Comparison of ENCODE assay signal across 22 mouse cellular contexts in the genomic region with DNA sequence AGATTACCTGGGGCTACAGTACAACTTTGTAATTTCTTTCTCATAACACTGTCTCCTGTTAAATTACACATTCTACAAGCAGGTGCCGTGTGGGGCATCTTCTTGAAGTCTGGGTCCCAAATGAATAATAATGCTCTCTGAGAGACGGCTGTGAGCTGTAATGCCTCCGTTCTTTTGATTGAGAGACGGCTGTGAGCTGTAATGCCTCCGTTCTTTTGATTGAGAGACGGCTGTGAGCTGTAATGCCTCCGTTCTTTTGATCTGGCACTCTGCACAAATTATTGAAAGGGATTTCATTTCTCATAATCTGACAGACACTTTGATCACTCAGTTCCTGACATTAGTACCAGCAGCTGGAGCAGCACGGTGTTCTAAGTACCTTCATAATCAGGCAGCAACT.
DNase-seq lines count a peak whose midpoint lies in the region; ATAC-seq and TF ChIP-seq lines count a peak whose summit lies in the region.
"Had no signal": no experiment of that assay in that cellular context is flagged by ENCODE, and none has a peak within 500 bp of the region (broad histone marks: within the 10 kb centered on the region; RNA-seq: fewer than 3 reads in every experiment).

No protein-coding gene starts in this region.

- TF ChIP-seq CTCF in forebrain, postnatal 0 days (IDR thresholded peaks at IDR 0.05; ENCODE audit: low read depth): no peak

- no peaks in the 10 kb centered on the region for H3K4me1 ChIP-seq in forebrain, postnatal 0 days (ENCODE audit: insufficient read depth)
- peaks cover 5% of the 10 kb centered on the region for H3K4me1 ChIP-seq in forebrain, embryonic 16.5 days (replicated peaks; ENCODE audit: control insufficient read depth, insufficient read depth, low read length)
- H3K4me1 ChIP-seq in midbrain, embryonic 14.5 days (ENCODE audit: control insufficient read depth, insufficient read depth, low read length): no peaks in the 10 kb centered on the region
- H3K4me1 ChIP-seq in midbrain, embryonic 11.5 days (ENCODE audit: control insufficient read depth, insufficient read depth, low read length): no peaks in the 10 kb centered on the region
- no peaks in the 10 kb centered on the region; the same call in 1 of the 2 replicates for H3K4me1 ChIP-seq in midbrain, embryonic 16.5 days (ENCODE audit: control insufficient read depth, insufficient read depth, low read length)
- H3K4me1 ChIP-seq: embryonic facial prominence, embryonic 10.5 days; hindbrain, embryonic 12.5 days had no signal

- no peak overlapping the region for H3K9ac ChIP-seq in forebrain, postnatal 0 days
- no peak overlapping the region for H3K9ac ChIP-seq in forebrain, embryonic 16.5 days (replicated peaks; ENCODE audit: low read depth, low read length)
- no peak overlapping the region for H3K9ac ChIP-seq in midbrain, embryonic 14.5 days (replicated peaks; ENCODE audit: low read length)
- no peak overlapping the region for H3K9ac ChIP-seq in midbrain, embryonic 11.5 days (ENCODE audit: low read length)
- H3K9ac ChIP-seq in midbrain, embryonic 16.5 days (ENCODE audit: low read depth, low read length): no peak overlapping the region
- H3K9ac ChIP-seq: embryonic facial prominence, embryonic 13.5 days; hindbrain, embryonic 12.5 days; hindbrain, embryonic 15.5 days had no signal

- no peaks in the 10 kb centered on the region for H3K9me3 ChIP-seq in forebrain, postnatal 0 days (ENCODE audit: low read length)
- no peaks in the 10 kb centered on the region for H3K9me3 ChIP-seq in forebrain, embryonic 16.5 days (ENCODE audit: control insufficient read depth, low read length)
- no peaks in the 10 kb centered on the region for H3K9me3 ChIP-seq in midbrain, embryonic 14.5 days (ENCODE audit: control insufficient read depth, low read length)
- H3K9me3 ChIP-seq in midbrain, embryonic 11.5 days (ENCODE audit: control insufficient read depth, low read length): no peaks in the 10 kb centered on the region
- H3K9me3 ChIP-seq in midbrain, embryonic 16.5 days (replicated peaks; ENCODE audit: control insufficient read depth, low read length, poor library complexity, severe bottlenecking): no peaks in the 10 kb centered on the region
- H3K9me3 ChIP-seq: embryonic facial prominence, embryonic 10.5 days; embryonic facial prominence, embryonic 13.5 days; hindbrain, embryonic 12.5 days; hindbrain, embryonic 15.5 days had no signal

- DNase-seq in forebrain, postnatal 0 days: no peak
- peak; percentile 32 for DNase-seq in midbrain, embryonic 14.5 days
- no peak for DNase-seq in midbrain, embryonic 11.5 days (ENCODE audit: low spot score, missing footprints)
- no peak for DNase-seq in layer of hippocampus, adult 9-10 months (ENCODE audit: low spot score)
- DNase-seq: adrenal gland, adult 2 months; adrenal gland, postnatal 14 days; cerebellum, adult 11-12 months; cerebellum, adult 8-10 months; cerebellum, postnatal 10 days; cerebellum, postnatal 36 days; embryo, embryonic 11 days; gastrocnemius, postnatal 25 days; heart, adult 2 months had no signal

- 9% methylated on average over 8 of the region's 8 CpGs for WGBS in forebrain, postnatal 0 days
- 7% methylated on average over 8 of the region's 8 CpGs for WGBS in forebrain, embryonic 16.5 days
- WGBS in midbrain, embryonic 14.5 days: 9% methylated on average over 8 of the region's 8 CpGs
- WGBS in midbrain, embryonic 11.5 days: 25% methylated on average over 8 of the region's 8 CpGs
- WGBS in midbrain, embryonic 16.5 days: 14% methylated on average over 8 of the region's 8 CpGs

- no peak overlapping the region for H3K27ac ChIP-seq in forebrain, postnatal 0 days (ENCODE audit: low read depth, low read length)
- H3K27ac ChIP-seq in forebrain, embryonic 16.5 days (ENCODE audit: low read length): no peak overlapping the region
- no peak overlapping the region for H3K27ac ChIP-seq in midbrain, embryonic 14.5 days (replicated peaks; ENCODE audit: low read depth, low read length)
- H3K27ac ChIP-seq in midbrain, embryonic 11.5 days (ENCODE audit: low read depth, low read length): no peak overlapping the region
- H3K27ac ChIP-seq in midbrain, embryonic 16.5 days (ENCODE audit: low read length): no peak overlapping the region
- H3K27ac ChIP-seq: embryonic facial prominence, embryonic 10.5 days; embryonic facial prominence, embryonic 13.5 days; heart, adult 2 months; hindbrain, embryonic 12.5 days; hindbrain, embryonic 15.5 days had no signal

- no peaks in the 10 kb centered on the region for H3K27me3 ChIP-seq in forebrain, postnatal 0 days (ENCODE audit: insufficient read depth, low read length)
- H3K27me3 ChIP-seq in forebrain, embryonic 16.5 days (replicated peaks; ENCODE audit: control insufficient read depth, insufficient read depth, low read length): no peaks in the 10 kb centered on the region
- no peaks in the 10 kb centered on the region for H3K27me3 ChIP-seq in midbrain, embryonic 14.5 days (ENCODE audit: control insufficient read depth, insufficient read depth, low read length)
- no peaks in the 10 kb centered on the region for H3K27me3 ChIP-seq in midbrain, embryonic 11.5 days (ENCODE audit: control insufficient read depth, insufficient read depth, low read length)
- H3K27me3 ChIP-seq in midbrain, embryonic 16.5 days (ENCODE audit: control insufficient read depth, insufficient read depth, low read depth, low read length): no peaks in the 10 kb centered on the region
- H3K27me3 ChIP-seq: embryonic facial prominence, embryonic 13.5 days; hindbrain, embryonic 12.5 days; hindbrain, embryonic 15.5 days had no signal

- no peak overlapping the region for H3K4me2 ChIP-seq in forebrain, postnatal 0 days (ENCODE audit: low read depth)
- no peak overlapping the region for H3K4me2 ChIP-seq in forebrain, embryonic 16.5 days (ENCODE audit: low read length)
- no peak overlapping the region for H3K4me2 ChIP-seq in midbrain, embryonic 14.5 days (ENCODE audit: low read length)
- H3K4me2 ChIP-seq in midbrain, embryonic 11.5 days: no peak overlapping the region
- H3K4me2 ChIP-seq in midbrain, embryonic 16.5 days (ENCODE audit: low read length): no peak overlapping the region
- H3K4me2 ChIP-seq: embryonic facial prominence, embryonic 13.5 days; heart, embryonic 11.5 days; hindbrain, embryonic 12.5 days; hindbrain, embryonic 15.5 days had no signal

- ATAC-seq in forebrain, postnatal 0 days: peak; percentile 60; the same call in 1 of the 2 replicates
- ATAC-seq in forebrain, embryonic 16.5 days: no peak
- 0 out of 2 replicates have a peak, but pooled peaks have one; percentile 48 for ATAC-seq in midbrain, embryonic 14.5 days (ENCODE audit: low FRiP score, low TSS enrichment)
- no peak for ATAC-seq in midbrain, embryonic 11.5 days (ENCODE audit: low FRiP score)
- peak; percentile 67 for ATAC-seq in midbrain, embryonic 16.5 days
- ATAC-seq: CD4-positive, CD25-positive, alpha-beta regulatory T cell, adult 4 months had no signal

- no peaks in the 10 kb centered on the region for H3K36me3 ChIP-seq in forebrain, postnatal 0 days (ENCODE audit: insufficient read depth)
- H3K36me3 ChIP-seq in forebrain, embryonic 16.5 days (ENCODE audit: control insufficient read depth, insufficient read depth): no peaks in the 10 kb centered on the region
- H3K36me3 ChIP-seq in midbrain, embryonic 14.5 days (ENCODE audit: control insufficient read depth, insufficient read depth, low read length): no peaks in the 10 kb centered on the region
- no peaks in the 10 kb centered on the region for H3K36me3 ChIP-seq in midbrain, embryonic 11.5 days (ENCODE audit: control insufficient read depth, insufficient read depth, low read length)
- H3K36me3 ChIP-seq in midbrain, embryonic 16.5 days (ENCODE audit: control insufficient read depth, insufficient read depth, low read length): no peaks in the 10 kb centered on the region
- H3K36me3 ChIP-seq: embryonic facial prominence, embryonic 10.5 days; embryonic facial prominence, embryonic 13.5 days; hindbrain, embryonic 12.5 days; hindbrain, embryonic 15.5 days had no signal

- H3K4me3 ChIP-seq in forebrain, postnatal 0 days (ENCODE audit: low read depth, low read length): no peak overlapping the region
- no peak overlapping the region for H3K4me3 ChIP-seq in forebrain, embryonic 16.5 days (replicated peaks; ENCODE audit: low read length)
- no peak overlapping the region for H3K4me3 ChIP-seq in midbrain, embryonic 14.5 days (replicated peaks; ENCODE audit: low read depth, low read length)
- no peak overlapping the region for H3K4me3 ChIP-seq in midbrain, embryonic 11.5 days (ENCODE audit: low read depth, low read length)
- H3K4me3 ChIP-seq in midbrain, embryonic 16.5 days (ENCODE audit: low read depth, low read length): no peak overlapping the region
- H3K4me3 ChIP-seq: embryonic facial prominence, embryonic 10.5 days; embryonic facial prominence, embryonic 13.5 days; erythroblast, embryonic 14.5 days; heart, adult 2 months; hindbrain, embryonic 12.5 days; hindbrain, embryonic 15.5 days had no signal

Comparison
In these comparisons a context has a peak if more than half of its experiments do, and no peak if none do; other contexts are left out.
1. ATAC-seq: peak in forebrain, postnatal 0 days (single experiment), midbrain, embryonic 14.5 days (single experiment) and midbrain, embryonic 16.5 days (single experiment); none in forebrain, embryonic 16.5 days (single experiment) and midbrain, embryonic 11.5 days (single experiment).